Mouse (Mus musculus) limb, embryonic 15.5 days (tissue): ENCODE data around the gene Slc16a6. TPM values are rescaled to one million over a fixed set of nuclear protein-coding genes. Genes with fewer than 3 reads are reported as not detected.

ENCODE experiments used
- ATAC-seq: fragments of 200-750 bp; cut with Nextera tagmentation; 2 replicates; pipeline ENCODE4 v1.8.0; 2017; ENCODE audit warnings: low read depth, moderate TSS enrichment; ENCODE audit not compliant: insufficient number of reproducible peaks, low FRiP score, low TSS enrichment
- H3K27ac ChIP-seq: fragments of 300-500 bp; sonication (generic); 2 replicates; pipeline ENCODE4 v1.5.1; 2015; ENCODE audit warnings: moderate library complexity, mild to moderate bottlenecking, inconsistent platforms
- H3K27me3 ChIP-seq: fragments of 300-500 bp; sonication (generic); 2 replicates; pipeline ENCODE4 v1.6.1; 2015; ENCODE audit warnings: inconsistent platforms
- H3K36me3 ChIP-seq: fragments of 300-500 bp; sonication (generic); 2 replicates; pipeline ENCODE4 v1.6.1; 2015; ENCODE audit warnings: inconsistent platforms
- H3K4me1 ChIP-seq: fragments of 300-500 bp; sonication (generic); 2 replicates; pipeline ENCODE4 v1.6.1; 2015; ENCODE audit warnings: inconsistent platforms
- H3K4me2 ChIP-seq: fragments of 300-500 bp; sonication (generic); 2 replicates; pipeline ENCODE4 v1.6.1; 2015; ENCODE audit warnings: mild to moderate bottlenecking, inconsistent platforms
- H3K4me3 ChIP-seq: fragments of 300-500 bp; sonication (generic); 2 replicates; pipeline ENCODE4 v1.5.1; 2015; ENCODE audit warnings: mild to moderate bottlenecking, inconsistent platforms
- H3K9ac ChIP-seq: fragments of 300-500 bp; sonication (generic); 2 replicates; pipeline ENCODE4 v1.6.1; 2015; ENCODE audit warnings: inconsistent platforms
- H3K9me3 ChIP-seq: fragments of 300-500 bp; sonication (generic); 2 replicates; pipeline ENCODE4 v1.6.1; 2016; ENCODE audit warnings: inconsistent platforms
- WGBS: fragments of 180-500 bp; shearing (Covaris S2); methylation state at CpG from one replicate; pipeline ENCODE4 v1.1.7; 2015; 5-methylcytosine and 5-hydroxymethylcytosine counted together
- polyA plus RNA-seq: library from polyadenylated mRNA; unstranded; fragments of >200 nt; fragmentation: Nextera tagmentation; extraction: Ambion mirVana; gene quantifications from 2 replicates; pipeline ENCODE4 v1.2.1, GENCODE M21; 2015

The Slc16a6 gene
- polyA plus RNA-seq, 1 experiment from 2014 or later, result 7.0 TPM

GRCm38 (mm10) chr11:109420567-109420962, 52.8 kb downstream of the Slc16a6 start:
- Histone ChIP-seq H3K27me3 (no peaks in the 10 kb centered on the region), H3K4me1 (peaks cover 5% of the 10 kb centered on the region; the same call in 1 of the 2 replicates), H3K4me3 (no peak overlapping the region), H3K9ac (no peak overlapping the region), H3K27ac (no peak overlapping the region), H3K4me2 (no peak overlapping the region), H3K9me3 (no peaks in the 10 kb centered on the region), H3K36me3 (no peaks in the 10 kb centered on the region)
- 78% methylated on average over 14 of the region's 14 CpGs for WGBS
- ATAC-seq, result no peak

GRCm38 (mm10) chr11:109419961-109420566, 53.3 kb downstream of the Slc16a6 start:
- 49% methylated on average over 16 of the region's 16 CpGs for WGBS
- Histone ChIP-seq H3K4me2 (no peak overlapping the region), H3K9ac (no peak overlapping the region), H3K36me3 (no peaks in the 10 kb centered on the region), H3K9me3 (no peaks in the 10 kb centered on the region), H3K4me1 (peaks cover under 1% of the 10 kb centered on the region; the same call in 1 of the 2 replicates), H3K27ac (no peak overlapping the region), H3K4me3 (no peak overlapping the region), H3K27me3 (no peaks in the 10 kb centered on the region)
- ATAC-seq, result no peak

- Histone ChIP-seq H3K4me3 (no peak overlapping the region), H3K36me3 (no peaks in the 10 kb centered on the region), H3K27me3 (no peaks in the 10 kb centered on the region), H3K4me2 (no peak overlapping the region), H3K4me1 (no peaks in the 10 kb centered on the region), H3K9ac (no peak overlapping the region), H3K27ac (no peak overlapping the region), H3K9me3 (no peaks in the 10 kb centered on the region)
- no peak for ATAC-seq
- WGBS, result 45% methylated on average over 4 of the region's 4 CpGs
These were observed 53.9 kb downstream of the Slc16a6 start for GRCm38 (mm10) chr11:109419461-109419860.

- no peaks in the 10 kb centered on the region for H3K36me3 ChIP-seq
- no peak overlapping the region for H3K9ac ChIP-seq
- no peaks in the 10 kb centered on the region for H3K4me1 ChIP-seq
- no peak for ATAC-seq
- H3K4me2 ChIP-seq, result no peak overlapping the region
- H3K9me3 ChIP-seq, result no peaks in the 10 kb centered on the region
- no peaks in the 10 kb centered on the region for H3K27me3 ChIP-seq
- H3K27ac ChIP-seq, result no peak overlapping the region
- H3K4me3 ChIP-seq, result no peak overlapping the region
- WGBS, result 87% methylated on average over 9 of the region's 9 CpGs
These were observed 55.8 kb downstream of the Slc16a6 start for GRCm38 (mm10) chr11:109417472-109418040.

GRCm38 (mm10) chr11:109416709-109417420, 56.5 kb downstream of the Slc16a6 start:
- Histone ChIP-seq H3K4me1 (no peaks in the 10 kb centered on the region), H3K9ac (no peak overlapping the region), H3K27ac (no peak overlapping the region), H3K9me3 (no peaks in the 10 kb centered on the region), H3K4me3 (no peak overlapping the region), H3K36me3 (no peaks in the 10 kb centered on the region), H3K4me2 (no peak overlapping the region), H3K27me3 (no peaks in the 10 kb centered on the region)
- ATAC-seq, result no peak
- 80% methylated on average over 8 of the region's 8 CpGs for WGBS

GRCm38 (mm10) chr11:109414802-109415201, 58.6 kb downstream of the Slc16a6 start:
- WGBS, result 89% methylated on average over 5 of the region's 5 CpGs
- ATAC-seq, result no peak
- Histone ChIP-seq H3K4me2 (no peak overlapping the region), H3K27ac (no peak overlapping the region), H3K4me3 (no peak overlapping the region), H3K27me3 (no peaks in the 10 kb centered on the region), H3K9ac (no peak overlapping the region), H3K9me3 (no peaks in the 10 kb centered on the region), H3K4me1 (no peaks in the 10 kb centered on the region), H3K36me3 (no peaks in the 10 kb centered on the region)

- Histone ChIP-seq H3K4me2 (no peak within 1 kb of the TSS), H3K4me1 (no peaks in the 10 kb centered on the region), H3K27ac (no peak within 1 kb of the TSS), H3K36me3 (no peaks in the 10 kb centered on the region), H3K27me3 (no peaks in the 10 kb centered on the region), H3K9ac (no peak within 1 kb of the TSS), H3K4me3 (no peak within 1 kb of the TSS), H3K9me3 (no peaks in the 10 kb centered on the region)
- no peak for ATAC-seq
- 87% methylated on average over 6 of the region's 6 CpGs for WGBS
These were observed 59.8 kb downstream of the Slc16a6 start, which contains the start of gene 9930022D16Rik for GRCm38 (mm10) chr11:109413617-109414016. Gene 9930022D16Rik, plus strand, starts transcription at chr11:109413917.

GRCm38 (mm10) chr11:109410197-109410980, 63.0 kb downstream of the Slc16a6 start:
- 90% methylated on average over 15 of the region's 15 CpGs for WGBS
- H3K9ac ChIP-seq, result no peak overlapping the region

GRCm38 (mm10) chr11:109406431-109406830, 67.0 kb downstream of the Slc16a6 start:
- no peak overlapping the region for H3K9ac ChIP-seq
- H3K4me3 ChIP-seq, result no peak overlapping the region
- no peak overlapping the region for H3K27ac ChIP-seq
- no peaks in the 10 kb centered on the region for H3K9me3 ChIP-seq
- H3K36me3 ChIP-seq, result peaks cover 2% of the 10 kb centered on the region; the same call in 1 of the 2 replicates
- no peaks in the 10 kb centered on the region for H3K27me3 ChIP-seq
- no peak overlapping the region for H3K4me2 ChIP-seq
- WGBS, result 89% methylated on average over 5 of the region's 5 CpGs
- H3K4me1 ChIP-seq, result no peaks in the 10 kb centered on the region
- ATAC-seq, result no peak

More at GRCm38 (mm10) chr11:109410197-109410980, 63.0 kb downstream of the Slc16a6 start:
- Histone ChIP-seq H3K4me2 (no peak overlapping the region), H3K27ac (no peak overlapping the region), H3K4me1 (no peaks in the 10 kb centered on the region), H3K27me3 (no peaks in the 10 kb centered on the region), H3K9me3 (no peaks in the 10 kb centered on the region), H3K4me3 (no peak overlapping the region), H3K36me3 (no peaks in the 10 kb centered on the region)
- no peak for ATAC-seq
